Mouse (Mus musculus) B cell, adult (primary cell): ENCODE measurements around the gene Bicra. TPM values are rescaled to one million over a fixed set of nuclear protein-coding genes. Genes with fewer than 3 reads are reported as not detected.

Source experiments
- total RNA-seq: library from RNA; stranded (reverse); gene quantifications from 4 replicates; pipeline ENCODE4 v1.2.4, GENCODE M21; 2023; ENCODE audit not compliant: inconsistent age

Bicra gene
- total RNA-seq, result 64.3 to 76.7 TPM (median 74.5 TPM) in 4 replicates

DNA sequence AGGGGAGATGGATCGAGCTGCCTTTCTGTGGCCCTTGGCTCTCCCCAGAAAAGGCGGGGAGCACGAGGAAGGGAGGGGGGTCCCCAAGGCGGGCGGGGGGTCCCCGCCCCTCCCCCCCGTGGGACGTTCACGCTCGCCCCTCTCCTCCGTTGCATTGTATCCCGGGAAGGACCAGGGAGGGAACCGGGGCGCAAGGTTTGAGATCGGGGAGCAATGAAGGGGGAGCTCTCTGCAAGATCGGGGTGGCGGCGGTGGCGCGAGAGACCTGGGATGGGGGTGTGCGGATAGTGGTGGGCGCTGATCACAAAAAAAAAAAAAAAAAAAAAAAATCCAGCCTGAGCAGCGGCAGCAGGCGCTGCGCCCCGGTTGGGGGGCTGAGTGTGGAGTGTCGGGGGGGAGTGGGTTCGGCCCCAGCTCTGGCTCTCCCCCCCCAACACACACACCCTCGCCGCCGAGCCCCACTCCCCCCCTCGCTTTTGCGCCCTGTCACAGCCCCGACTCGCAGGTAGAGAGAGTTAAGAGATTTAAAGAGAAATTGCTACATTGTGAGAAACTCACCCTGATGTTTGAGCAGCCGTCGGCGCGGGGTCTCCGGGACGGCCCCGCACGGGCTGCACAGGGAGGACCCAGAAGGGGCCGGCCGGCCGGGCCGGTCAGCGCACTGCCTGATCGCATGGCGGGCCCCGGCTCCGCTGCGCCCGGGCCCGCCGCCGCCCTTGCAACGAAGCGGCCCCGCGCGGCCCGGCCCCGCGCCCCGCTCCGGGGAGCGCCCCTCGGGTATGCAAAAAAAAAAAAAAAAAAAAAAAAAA is at the start of gene Bicra:
Gene Bicra (minus strand): TSS at position 584 of the 809 bp plus-strand sequence.

DNA sequence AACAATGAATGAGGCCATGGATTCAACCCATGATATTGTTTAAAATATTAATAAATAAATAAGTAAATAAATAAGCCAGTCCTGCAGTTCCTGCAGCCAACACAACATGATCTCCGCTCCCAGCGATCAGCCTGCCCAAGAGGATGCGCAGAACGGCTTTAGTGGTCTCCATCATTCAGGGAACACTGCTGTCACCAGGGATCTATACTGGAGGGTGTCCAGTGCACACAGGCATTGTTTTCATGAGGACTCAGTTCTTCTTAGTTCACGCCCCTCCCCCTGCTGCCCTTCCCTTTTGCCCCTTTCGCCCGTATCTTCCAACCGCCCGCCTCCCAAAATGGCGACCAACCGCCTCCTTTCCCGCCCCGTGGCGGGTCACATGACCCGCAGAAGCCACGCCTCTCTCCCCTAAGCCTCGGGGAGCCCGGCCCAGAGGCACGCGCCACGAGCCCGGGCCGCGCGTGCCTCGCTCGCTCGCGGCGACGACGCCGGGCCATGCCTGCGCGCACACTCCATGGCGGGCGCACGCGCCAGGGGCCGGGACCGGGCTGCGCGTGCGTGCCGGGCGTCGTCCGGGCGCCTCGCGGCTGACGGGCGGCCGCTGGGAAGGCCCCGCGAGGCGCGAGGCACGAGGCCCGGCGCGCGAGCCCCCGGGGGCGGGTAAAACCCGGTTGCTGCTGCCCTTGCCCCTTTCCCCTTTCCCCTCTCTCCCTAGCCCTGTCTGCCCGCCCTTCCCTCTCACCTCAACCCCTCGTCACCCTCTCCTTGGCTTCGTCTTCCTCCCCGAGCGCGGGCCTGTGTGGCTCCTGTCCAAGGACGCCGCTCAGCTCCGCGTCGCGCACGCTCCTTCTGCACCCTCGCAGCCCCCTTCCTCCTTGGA is 13.7 kb upstream of the Bicra start, which contains the start of gene Zfp541:
Gene Zfp541 (plus strand): TSS at position 596 of the 880 bp plus-strand sequence.

DNA sequence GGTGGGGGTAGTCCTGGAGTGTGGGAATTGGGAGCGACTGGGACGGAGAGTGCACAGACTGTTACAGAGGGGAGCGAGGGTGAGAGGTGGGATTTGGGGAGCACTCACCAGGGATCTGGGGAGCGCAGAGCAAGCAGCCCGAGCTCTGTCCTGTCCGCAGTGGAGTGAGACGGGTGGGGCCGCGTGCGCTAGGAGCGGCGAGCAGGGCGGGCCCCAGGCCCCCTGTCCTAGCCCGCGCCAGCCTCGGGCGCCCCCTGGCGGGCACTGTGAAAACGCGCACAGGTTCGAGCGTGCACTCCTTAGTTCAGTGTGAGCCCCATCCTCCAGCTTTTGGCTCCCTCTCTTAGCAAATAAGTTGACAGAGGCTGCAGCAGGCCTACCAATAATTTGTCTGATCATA is 80.4 kb downstream of the Bicra start, which contains the start of gene Ehd2:
Gene Ehd2 (minus strand): TSS at position 256 of the 400 bp plus-strand sequence.

DNA sequence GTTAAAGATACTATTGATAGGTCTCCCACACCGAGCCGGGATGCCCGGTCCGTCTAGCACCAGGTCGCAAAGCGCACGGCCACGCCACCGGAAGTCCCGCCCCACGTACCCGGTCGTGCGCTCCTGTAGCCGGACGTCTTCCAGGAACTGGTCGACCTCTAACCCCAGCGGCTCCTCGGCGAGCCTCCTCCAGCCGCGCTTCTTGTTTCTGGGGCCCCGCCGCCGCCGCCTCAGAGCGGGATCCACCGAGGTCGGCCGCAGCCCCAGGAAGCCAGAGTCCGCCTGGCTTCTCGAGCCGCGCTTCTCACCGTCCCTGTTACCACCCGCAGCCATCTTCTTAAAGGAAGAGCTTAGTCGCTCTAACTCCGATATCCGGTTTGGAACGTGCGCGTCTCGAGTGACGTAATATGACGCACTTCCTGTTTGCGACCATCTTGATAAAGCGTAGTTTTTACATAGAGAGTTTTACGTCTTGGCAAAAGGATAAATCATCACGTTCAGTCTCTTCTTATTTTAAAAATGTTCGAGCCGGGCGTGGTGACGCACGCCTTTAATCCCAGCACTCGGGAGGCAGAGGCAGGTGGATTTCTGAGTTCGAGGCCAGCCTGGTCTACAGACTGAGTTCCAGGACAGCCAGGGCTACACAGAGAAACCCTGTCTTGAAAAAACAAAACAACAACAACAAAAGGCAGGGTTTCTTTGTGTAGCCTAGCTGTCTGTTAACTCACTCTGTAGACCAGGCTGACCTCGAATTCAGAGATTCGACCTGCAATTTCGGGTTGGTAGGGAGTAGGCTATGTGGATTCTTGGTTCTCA is 101.8 kb downstream of the Bicra start, which contains the start of gene Nop53:
Gene Nop53 (minus strand): TSS at position 354 of the 816 bp plus-strand sequence.

DNA sequence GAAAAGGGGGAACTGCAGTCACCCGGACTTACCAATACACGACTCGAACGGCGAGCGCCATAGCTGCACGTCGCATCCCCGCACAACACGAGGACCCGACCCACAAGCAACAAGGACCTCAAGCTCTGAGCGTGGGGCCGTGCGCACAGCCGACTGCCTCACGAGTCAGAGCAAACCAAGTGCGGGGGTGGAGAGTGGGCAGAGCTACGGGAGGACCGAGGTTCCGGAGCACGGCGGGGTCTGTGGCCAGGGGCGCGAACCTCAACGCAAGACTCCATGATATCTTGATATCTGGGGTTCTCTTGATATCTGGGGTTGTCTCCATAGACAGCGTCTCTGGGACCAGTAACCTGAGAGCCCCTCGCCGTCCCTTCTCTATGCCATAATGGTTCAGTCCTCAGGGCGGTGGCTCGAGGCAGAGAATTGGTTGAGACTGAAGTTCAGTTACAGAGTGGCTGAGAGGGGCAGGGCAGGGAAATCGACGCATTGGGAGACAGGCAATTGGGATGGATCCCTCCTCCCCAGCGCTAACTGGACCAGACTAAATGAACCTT is 125.4 kb downstream of the Bicra start, which contains the start of gene Selenow:
Gene Selenow (minus strand): TSS at position 183 of the 554 bp plus-strand sequence.

Other genes with a start within 250 kb of the Bicra start
- gene Obox6, start 208.2 kb downstream of the Bicra start, total RNA-seq, result not detected in 4 replicates
- gene Crx, start 168.0 kb downstream of the Bicra start, total RNA-seq, result 0.18 TPM in 1 of 4 replicates, not detected in the others
- not detected in 4 replicates for gene Crxos, start 165.3 kb downstream of the Bicra start, total RNA-seq
- 148 to 168 TPM (median 152 TPM) in 4 replicates for gene Selenow, start 125.5 kb downstream of the Bicra start, total RNA-seq
- 480 to 504 TPM (median 493 TPM) in 4 replicates for gene Nop53, start 101.8 kb downstream of the Bicra start, total RNA-seq
- gene Ehd2, start 80.4 kb downstream of the Bicra start, total RNA-seq, result 8.2 to 12.9 TPM (median 11.2 TPM) in 4 replicates
- not detected in 4 replicates for gene Zfp541, start 13.9 kb upstream of the Bicra start, total RNA-seq
- 339 to 371 TPM (median 351 TPM) in 4 replicates for gene Napa, start 50.5 kb upstream of the Bicra start, total RNA-seq
- gene Kptn, start 72.0 kb upstream of the Bicra start, total RNA-seq, result 43.1 to 52.7 TPM (median 45.8 TPM) in 4 replicates
- 0.19 to 0.29 TPM (median 0.27 TPM) in 4 replicates for gene Slc8a2, start 81.9 kb upstream of the Bicra start, total RNA-seq
- gene Meis3, start 127.2 kb upstream of the Bicra start, total RNA-seq, result 13.3 to 26.7 TPM (median 15.8 TPM) in 4 replicates
- 49.4 to 58.7 TPM (median 53.0 TPM) in 4 replicates for gene Dhx34, start 174.1 kb upstream of the Bicra start, total RNA-seq
- gene C5ar2, start 196.2 kb upstream of the Bicra start, total RNA-seq, result 1.2 to 2.4 TPM (median 1.6 TPM) in 4 replicates
- gene C5ar1, start 211.6 kb upstream of the Bicra start, total RNA-seq, result 0.21 to 0.61 TPM in 2 of 4 replicates, not detected in the others
- gene Inafm1, start 225.7 kb upstream of the Bicra start, total RNA-seq, result 32.4 to 35.4 TPM (median 33.6 TPM) in 4 replicates
- 410 to 440 TPM (median 416 TPM) in 4 replicates for gene Ccdc9, start 238.9 kb upstream of the Bicra start, total RNA-seq